Mouse (Mus musculus): ENCODE results near the gene Asap2. TPM values are rescaled to one million over a fixed set of nuclear protein-coding genes. Genes with fewer than 3 reads are reported as not detected.

Gene Asap2
- polyA plus RNA-seq, 1 experiment from 2014 or later: 13.8 TPM

DNA sequence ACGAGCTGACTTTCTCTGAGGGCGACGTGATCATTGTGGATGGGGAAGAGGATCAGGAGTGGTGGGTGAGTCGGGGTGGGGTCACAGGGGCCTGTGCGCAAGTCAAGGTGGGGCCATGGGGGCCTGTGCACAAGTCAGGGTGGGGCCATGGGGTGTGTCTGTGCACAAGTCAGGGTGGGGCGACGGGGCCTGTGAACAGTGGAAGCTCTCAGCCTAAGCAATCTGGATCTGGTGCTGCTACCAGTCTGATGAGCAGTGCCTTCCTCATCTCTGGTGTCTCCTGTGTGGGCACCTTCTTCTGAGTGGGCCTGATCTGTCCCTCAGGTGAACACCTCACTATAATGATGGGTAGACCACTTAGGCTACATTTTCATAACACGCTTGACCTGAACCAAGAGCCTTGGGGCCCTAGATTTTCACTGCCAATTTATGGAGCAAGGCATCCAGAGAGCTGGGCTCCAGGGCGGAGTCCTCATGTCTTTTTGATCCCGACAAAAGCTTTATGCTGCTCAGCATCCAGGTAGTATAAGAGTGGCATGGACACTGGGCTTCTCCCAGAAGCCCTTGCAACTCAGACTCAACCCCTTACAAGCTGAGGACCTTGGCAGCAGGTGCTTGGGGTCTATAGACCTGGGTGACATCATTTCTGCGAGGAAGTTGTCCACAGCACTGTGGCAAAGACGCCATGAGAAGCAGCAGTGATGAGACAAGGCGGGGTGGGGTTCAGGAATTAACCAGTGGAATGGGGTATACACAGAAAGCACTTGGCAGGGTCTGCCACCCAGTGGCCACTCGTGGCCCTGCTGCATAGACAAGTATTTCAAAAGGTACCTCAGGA, 275.9 kb downstream of the Asap2 start:
- 78% methylated on average over 14 of the region's 14 CpGs for WGBS
- no peak overlapping the region for H3K27ac ChIP-seq
- DNase-seq (ENCODE audit: low spot score): peak; percentile 51
- no peaks in the 10 kb centered on the region for H3K27me3 ChIP-seq (ENCODE audit: insufficient read depth, poor library complexity, severe bottlenecking)
- no peak overlapping the region for H3K4me3 ChIP-seq
- H3K9me3 ChIP-seq: no peaks in the 10 kb centered on the region
- no peaks in the 10 kb centered on the region for H3K4me1 ChIP-seq (replicated peaks)
- peaks cover 98% of the 10 kb centered on the region for H3K36me3 ChIP-seq

DNA sequence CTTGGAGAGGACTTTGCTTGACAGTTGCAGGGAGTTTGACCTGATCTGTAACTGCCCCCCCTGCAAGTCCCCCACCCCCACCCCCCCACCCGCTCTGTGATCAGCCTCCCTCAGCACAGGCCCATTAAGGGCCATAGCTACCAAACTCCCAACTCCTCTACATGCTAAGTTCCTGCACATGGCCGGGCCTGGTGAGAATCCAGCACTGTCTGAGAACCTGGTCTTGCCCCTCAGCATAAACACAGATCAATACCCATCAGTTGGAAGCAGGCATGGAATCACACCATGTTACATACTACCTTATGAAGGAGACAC, 276.5 kb downstream of the Asap2 start:
- H3K27me3 ChIP-seq (ENCODE audit: insufficient read depth, poor library complexity, severe bottlenecking): no peaks in the 10 kb centered on the region
- peaks cover 98% of the 10 kb centered on the region for H3K36me3 ChIP-seq
- no peaks in the 10 kb centered on the region for H3K9me3 ChIP-seq
- DNase-seq (ENCODE audit: low spot score): no peak
- WGBS: 88% methylated on average over 2 of the region's 2 CpGs
- no peak overlapping the region for H3K27ac ChIP-seq
- no peak overlapping the region for H3K4me3 ChIP-seq
- H3K4me1 ChIP-seq (replicated peaks): no peaks in the 10 kb centered on the region

DNA sequence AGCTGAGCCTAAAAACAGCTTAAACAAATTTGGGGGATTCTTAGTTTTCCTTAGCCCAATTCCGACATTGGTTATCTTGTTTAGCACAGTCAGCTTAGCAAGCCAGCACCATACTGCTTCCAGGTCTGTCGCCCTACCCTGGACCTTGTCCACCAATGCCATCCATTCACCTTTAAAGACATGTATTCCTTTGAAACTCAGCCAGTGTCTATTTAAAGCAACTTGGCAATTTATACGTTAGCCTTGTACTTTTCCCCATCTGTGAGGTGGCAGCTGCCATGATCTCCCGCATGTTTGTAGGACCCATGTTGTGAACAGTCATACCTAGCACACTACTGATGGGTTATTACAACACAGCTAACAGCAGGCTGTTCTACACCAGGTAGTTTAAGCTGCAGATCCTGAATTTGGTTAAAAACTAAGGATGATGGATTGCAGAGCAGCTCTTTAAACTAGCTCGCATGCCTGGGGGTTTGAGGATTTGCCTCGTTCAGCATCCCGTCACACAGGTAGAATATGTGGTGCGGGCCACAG, 277.9 kb downstream of the Asap2 start:
- no peak overlapping the region for H3K4me3 ChIP-seq
- no peak for DNase-seq (ENCODE audit: low spot score)
- no peaks in the 10 kb centered on the region for H3K27me3 ChIP-seq (ENCODE audit: insufficient read depth, poor library complexity, severe bottlenecking)
- peaks cover 98% of the 10 kb centered on the region for H3K36me3 ChIP-seq
- no peaks in the 10 kb centered on the region for H3K4me1 ChIP-seq (replicated peaks)
- 92% methylated on average over 8 of the region's 8 CpGs for WGBS
- H3K27ac ChIP-seq: no peak overlapping the region
- no peaks in the 10 kb centered on the region for H3K9me3 ChIP-seq

DNA sequence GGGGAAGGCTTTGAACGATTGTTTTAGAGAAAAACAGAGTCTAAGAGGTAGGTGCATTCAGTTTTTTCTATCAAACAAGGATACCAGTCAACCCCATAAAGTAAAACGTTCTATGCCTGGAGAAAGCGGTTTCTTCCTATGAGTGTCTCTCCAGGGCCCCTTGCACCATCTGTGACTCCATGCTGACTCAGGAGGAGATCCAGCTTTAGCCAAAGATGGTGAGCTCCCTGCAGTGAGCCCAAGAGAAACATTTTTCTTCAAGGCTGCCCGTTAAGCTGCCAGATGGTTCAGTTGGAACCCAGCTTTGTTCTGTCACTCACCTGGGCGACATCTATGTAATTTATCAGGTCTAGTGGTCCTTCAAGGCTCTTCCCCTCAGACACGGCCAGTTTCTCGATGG, 284.2 kb downstream of the Asap2 start:
- no peak for DNase-seq (ENCODE audit: low spot score)
- no peaks in the 10 kb centered on the region for H3K4me1 ChIP-seq (replicated peaks)
- 83% methylated on average over 7 of the region's 7 CpGs for WGBS
- no peak overlapping the region for H3K27ac ChIP-seq
- no peaks in the 10 kb centered on the region for H3K9me3 ChIP-seq
- H3K4me3 ChIP-seq: no peak overlapping the region
- H3K36me3 ChIP-seq: peaks cover 47% of the 10 kb centered on the region
- H3K27me3 ChIP-seq (ENCODE audit: insufficient read depth, poor library complexity, severe bottlenecking): no peaks in the 10 kb centered on the region

DNA sequence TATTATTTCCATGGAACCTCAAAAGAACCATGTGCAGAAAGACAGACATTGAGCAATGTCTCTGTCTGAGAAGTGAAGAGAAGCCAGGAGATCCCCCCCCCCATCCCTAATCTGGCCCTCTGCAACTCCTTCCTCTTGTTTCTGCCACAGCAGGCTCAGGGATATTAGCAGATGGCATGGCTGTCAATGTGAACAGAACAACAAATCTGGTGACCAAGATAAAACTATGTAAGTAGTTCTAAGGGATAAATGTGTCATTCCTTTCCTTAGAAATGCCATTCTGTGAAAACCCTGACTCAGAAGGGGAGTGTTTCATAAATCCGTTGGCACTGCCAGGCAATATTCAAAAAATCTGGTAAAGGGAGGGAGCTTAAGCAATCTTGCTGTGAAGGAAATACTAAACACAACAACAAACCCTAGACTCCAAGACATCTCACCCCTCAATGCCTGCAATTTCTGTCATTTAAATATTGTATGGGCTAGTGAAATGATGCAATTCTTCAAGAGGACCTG, 287.1 kb downstream of the Asap2 start:
- 81% methylated on average over 1 of the region's 1 CpGs for WGBS

DNA sequence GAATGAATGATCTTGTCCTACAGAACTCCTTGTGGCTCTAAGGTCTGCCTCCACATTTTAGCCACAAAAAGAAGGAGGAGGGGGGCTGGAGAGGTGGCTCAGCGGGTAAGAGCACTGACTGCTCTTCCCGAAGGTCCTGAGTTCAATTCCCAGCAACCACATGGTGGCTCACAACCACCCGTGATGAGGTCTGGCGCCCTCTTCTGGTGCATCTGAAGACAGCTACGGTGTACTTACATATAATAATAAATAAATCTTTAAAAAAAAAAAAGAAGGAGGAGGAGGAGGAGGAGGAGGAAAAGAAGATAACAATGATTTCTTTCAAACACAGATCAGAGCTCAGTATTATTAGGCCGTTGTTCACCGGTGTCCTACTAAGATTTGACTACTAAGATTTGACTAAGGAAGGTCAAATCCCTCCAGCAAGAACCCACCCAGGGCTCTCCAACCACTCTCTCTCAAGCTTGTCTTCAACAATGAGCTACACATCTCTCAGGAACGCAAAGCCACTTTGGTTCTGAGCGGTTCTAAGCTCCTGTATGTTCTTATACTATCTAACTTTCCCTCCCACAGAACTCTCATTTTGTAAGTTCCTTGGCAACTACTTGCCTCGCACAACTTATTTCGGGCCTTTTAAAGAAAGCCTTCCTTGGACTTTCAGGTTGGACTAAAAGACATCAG, 294.6 kb downstream of the Asap2 start, which contains the start of gene Cpsf3:
Cpsf3 (plus strand) TSS at position 631 of the 681 bp plus-strand sequence.
- no peaks in the 10 kb centered on the region for H3K27me3 ChIP-seq (ENCODE audit: insufficient read depth, poor library complexity, severe bottlenecking)

More for the DNA sequence above, 287.1 kb downstream of the Asap2 start:
- Histone ChIP-seq H3K4me1 (replicated peaks) (no peaks in the 10 kb centered on the region), H3K36me3 (peaks cover 17% of the 10 kb centered on the region), H3K9me3 (no peaks in the 10 kb centered on the region), H3K27ac (no peak overlapping the region), H3K4me3 (no peak overlapping the region), H3K27me3 (ENCODE audit: insufficient read depth, poor library complexity, severe bottlenecking) (no peaks in the 10 kb centered on the region)
- no peak for DNase-seq (ENCODE audit: low spot score)

DNA sequence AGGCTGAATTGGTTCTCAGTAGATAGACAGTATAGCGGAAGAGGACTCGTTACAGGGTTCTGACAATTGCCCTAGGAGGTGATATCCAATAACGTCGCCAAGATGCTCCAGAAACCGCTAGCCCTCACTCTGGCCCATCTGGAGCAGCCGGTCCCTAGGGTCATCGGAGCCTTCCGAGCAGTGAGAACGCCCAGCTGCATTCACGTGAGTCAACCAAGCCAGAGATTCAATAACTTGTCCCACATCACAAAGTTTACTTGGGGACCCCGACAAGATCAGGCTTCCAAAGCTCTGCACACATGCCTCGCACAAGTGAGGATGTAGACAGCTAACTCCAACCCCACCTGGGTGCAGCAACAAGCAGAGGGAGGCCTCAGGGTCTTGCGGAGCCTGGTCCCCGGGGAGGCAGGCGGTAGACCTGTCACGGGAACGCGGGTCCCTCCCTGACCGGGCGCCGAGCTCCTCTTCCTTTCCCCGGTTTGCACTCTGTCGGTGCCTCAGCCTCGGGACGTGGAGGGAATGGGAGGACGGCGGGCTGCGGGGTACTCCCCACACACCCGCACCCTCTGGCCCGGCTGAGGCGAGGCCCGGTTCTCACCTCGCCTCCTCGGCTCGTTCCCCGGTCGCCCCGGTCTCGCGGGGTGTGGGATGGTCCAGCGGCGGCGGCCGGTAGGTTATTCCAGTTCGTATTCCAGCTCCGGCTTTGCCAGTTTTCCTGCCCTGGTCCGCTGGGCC, 295.4 kb downstream of the Asap2 start:
- Histone ChIP-seq H3K27me3 (ENCODE audit: insufficient read depth, poor library complexity, severe bottlenecking) (no peaks in the 10 kb centered on the region), H3K36me3 (peaks cover 23% of the 10 kb centered on the region), H3K4me3 (peak overlapping the region; percentile 85), H3K9me3 (no peaks in the 10 kb centered on the region), H3K4me1 (replicated peaks) (peaks cover 17% of the 10 kb centered on the region), H3K27ac (peak overlapping the region; percentile 93)
- under 1% methylated on average over 47 of the region's 47 CpGs for WGBS
- DNase-seq (ENCODE audit: low spot score): no peak

More for the DNA sequence above, 294.6 kb downstream of the Asap2 start, which contains the start of gene Cpsf3:
- H3K4me3 ChIP-seq: peak within 1 kb of the TSS; percentile 85
- WGBS: 51% methylated on average over 11 of the region's 11 CpGs
- peaks cover 15% of the 10 kb centered on the region for H3K36me3 ChIP-seq
- peaks cover 17% of the 10 kb centered on the region for H3K4me1 ChIP-seq (replicated peaks)
- peak within 1 kb of the TSS; percentile 93 for H3K27ac ChIP-seq
- H3K9me3 ChIP-seq: no peaks in the 10 kb centered on the region
- no peak for DNase-seq (ENCODE audit: low spot score)

DNA sequence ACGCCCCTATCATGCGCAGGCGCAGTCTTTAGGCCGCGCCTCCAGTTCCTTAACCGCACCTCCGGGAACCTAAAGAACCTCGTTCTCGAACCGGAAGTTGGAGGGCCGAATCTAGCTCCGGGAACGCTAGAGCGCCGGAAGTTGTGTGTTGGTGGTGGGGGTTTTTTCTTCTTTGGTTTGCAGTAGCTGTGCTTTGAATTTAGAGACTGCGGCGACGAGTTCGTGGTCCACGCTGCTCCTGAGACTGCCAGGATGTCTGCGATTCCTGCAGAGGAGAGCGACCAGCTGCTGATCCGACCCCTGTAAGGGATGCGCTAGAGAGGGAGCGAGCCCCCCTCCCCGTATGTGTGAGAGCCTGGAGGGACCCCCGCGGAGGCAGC, 296.0 kb downstream of the Asap2 start, which contains the start of gene Itgb1bp1:
Itgb1bp1 (minus strand) TSS at position 42 of the 380 bp plus-strand sequence.
- peak within 1 kb of the TSS; percentile 85 for H3K4me3 ChIP-seq
- peak; percentile 98 for DNase-seq (ENCODE audit: low spot score)
- H3K4me1 ChIP-seq (replicated peaks): peaks cover 17% of the 10 kb centered on the region
- no peaks in the 10 kb centered on the region for H3K27me3 ChIP-seq (ENCODE audit: insufficient read depth, poor library complexity, severe bottlenecking)
- no peaks in the 10 kb centered on the region for H3K9me3 ChIP-seq
- under 1% methylated on average over 28 of the region's 28 CpGs for WGBS
- peaks cover 28% of the 10 kb centered on the region for H3K36me3 ChIP-seq
- H3K27ac ChIP-seq: peak within 1 kb of the TSS; percentile 93

DNA sequence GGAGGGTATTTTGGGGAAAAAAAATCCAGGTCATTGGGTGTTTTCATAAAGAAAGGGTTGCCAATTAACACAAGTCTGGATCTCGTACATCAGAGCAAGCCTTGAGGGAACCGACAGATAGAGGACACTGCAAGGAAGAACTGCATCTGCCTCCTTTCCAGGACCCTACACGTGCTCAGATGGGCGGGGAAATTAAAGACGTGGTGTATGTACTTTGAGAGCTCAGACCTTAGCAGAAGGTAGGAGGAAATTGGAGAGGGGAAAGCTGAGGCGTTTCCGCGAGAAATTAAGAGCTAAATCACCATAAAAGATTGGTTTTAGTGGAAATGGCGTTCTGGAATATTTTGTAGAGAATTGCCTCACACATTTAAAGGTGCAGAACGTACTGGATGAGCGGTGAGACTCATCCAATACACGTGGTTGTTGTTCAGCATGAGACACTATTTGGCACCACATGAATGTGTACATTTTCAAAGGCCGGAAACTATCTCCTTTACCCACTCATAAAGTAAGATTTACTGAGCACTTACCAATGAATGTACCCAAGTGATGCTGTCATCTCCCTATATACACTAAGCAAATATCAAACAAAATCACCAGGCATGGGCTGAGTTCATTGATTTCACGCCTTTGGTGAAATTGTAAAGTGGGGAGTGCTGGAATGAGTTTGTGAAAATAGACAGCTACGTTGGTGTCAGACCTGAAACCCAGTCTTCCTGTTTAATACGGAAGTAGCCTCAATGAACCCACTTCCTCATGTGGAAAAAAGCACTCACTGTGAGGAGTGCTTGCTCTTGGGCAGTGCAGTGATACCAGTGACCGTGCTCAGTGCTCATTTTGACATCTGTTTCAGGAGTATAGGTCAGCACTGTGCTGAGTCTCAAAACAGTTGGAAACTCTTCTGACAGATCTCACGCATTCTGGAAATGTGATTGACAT, 296.7 kb downstream of the Asap2 start:
- H3K27ac ChIP-seq: peak overlapping the region; percentile 93
- H3K27me3 ChIP-seq (ENCODE audit: insufficient read depth, poor library complexity, severe bottlenecking): no peaks in the 10 kb centered on the region
- H3K4me1 ChIP-seq (replicated peaks): peaks cover 17% of the 10 kb centered on the region
- no peak for DNase-seq (ENCODE audit: low spot score)
- no peaks in the 10 kb centered on the region for H3K9me3 ChIP-seq
- peaks cover 36% of the 10 kb centered on the region for H3K36me3 ChIP-seq
- peak overlapping the region; percentile 85 for H3K4me3 ChIP-seq
- 41% methylated on average over 18 of the region's 18 CpGs for WGBS

DNA sequence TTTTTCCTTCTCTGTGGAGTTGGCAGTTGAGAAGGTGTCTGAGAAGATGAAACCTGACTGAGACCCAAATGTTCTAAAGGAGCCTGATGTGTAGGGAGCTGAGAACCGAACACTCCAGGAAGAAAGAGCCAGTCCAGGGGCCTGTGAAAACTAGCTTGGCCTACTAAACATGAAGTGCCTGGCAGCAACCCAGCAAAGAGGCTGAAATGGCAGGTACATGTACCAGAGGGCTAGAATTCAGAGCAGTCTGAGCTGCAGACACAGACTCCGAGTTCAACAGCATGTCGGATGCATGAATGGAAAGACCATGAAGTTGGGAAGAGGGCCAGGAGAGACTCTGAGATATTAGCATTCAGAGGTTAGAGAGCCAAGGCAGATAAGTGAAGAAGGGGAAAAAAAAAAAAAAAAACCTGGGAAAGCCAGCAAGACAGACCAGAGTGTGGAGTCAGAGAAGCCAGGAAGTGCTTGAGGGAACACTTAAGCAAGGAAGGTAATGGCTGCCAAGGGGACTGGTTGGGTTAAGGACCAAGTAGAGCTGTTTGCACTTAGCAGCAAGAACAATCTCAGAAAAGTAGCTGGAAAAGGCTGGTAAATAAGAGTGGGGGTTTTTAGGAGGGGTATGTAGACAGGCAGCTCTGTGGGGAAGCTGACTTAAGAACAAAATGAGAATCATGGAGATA, 298.6 kb downstream of the Asap2 start:
- no peak overlapping the region for H3K4me3 ChIP-seq
- no peaks in the 10 kb centered on the region for H3K27me3 ChIP-seq (ENCODE audit: insufficient read depth, poor library complexity, severe bottlenecking)
- no peaks in the 10 kb centered on the region for H3K9me3 ChIP-seq
- H3K4me1 ChIP-seq (replicated peaks): peaks cover 17% of the 10 kb centered on the region
- DNase-seq (ENCODE audit: low spot score): no peak
- H3K27ac ChIP-seq: no peak overlapping the region
- H3K36me3 ChIP-seq: peaks cover 55% of the 10 kb centered on the region
- 96% methylated on average over 3 of the region's 3 CpGs for WGBS

DNA sequence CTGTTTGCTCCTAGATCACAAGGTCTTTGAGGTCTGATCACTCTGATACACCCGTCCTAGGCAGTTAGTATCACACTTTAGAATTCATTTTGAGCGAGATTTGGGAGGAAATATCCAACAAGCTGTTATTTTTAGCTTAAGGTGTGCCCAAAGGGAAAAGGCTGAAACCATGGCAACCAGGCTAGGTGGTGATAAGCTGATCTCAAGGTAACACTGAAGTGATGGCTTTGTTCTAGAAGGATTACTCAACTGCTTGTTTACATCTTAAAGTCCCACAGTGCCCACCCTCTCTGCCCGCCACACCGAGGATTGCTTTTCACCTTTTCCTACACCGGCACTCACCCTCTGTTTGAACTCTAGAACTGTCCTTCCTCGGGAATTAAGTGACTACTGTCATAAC, 299.4 kb downstream of the Asap2 start:
- no peak for DNase-seq (ENCODE audit: low spot score)
- H3K27me3 ChIP-seq (ENCODE audit: insufficient read depth, poor library complexity, severe bottlenecking): no peaks in the 10 kb centered on the region
- H3K36me3 ChIP-seq: peaks cover 60% of the 10 kb centered on the region
- peaks cover 17% of the 10 kb centered on the region for H3K4me1 ChIP-seq (replicated peaks)
- H3K9me3 ChIP-seq: no peaks in the 10 kb centered on the region
- H3K27ac ChIP-seq: no peak overlapping the region
- no peak overlapping the region for H3K4me3 ChIP-seq
- WGBS: 90% methylated on average over 6 of the region's 6 CpGs
